Mouse (Mus musculus) heart, embryonic 13.5 days (tissue): Measurements from ENCODE around the gene Ttc19. TPM values are rescaled to one million over a fixed set of nuclear protein-coding genes. Genes with fewer than 3 reads are reported as not detected.
A peak's percentile ranks its signal among the peaks of the same experiment; 100 is the strongest.

Source experiments
- ATAC-seq: fragments of 200-750 bp; cut with Nextera tagmentation; 2 replicates; pipeline ENCODE4 v1.8.0; 2017; ENCODE audit warnings: moderate TSS enrichment; ENCODE audit not compliant: insufficient number of reproducible peaks, low FRiP score, low TSS enrichment; ENCODE audit errors: extremely low read depth
- H3K27ac ChIP-seq: fragments of 300-500 bp; sonication (generic); replicated peaks from 2 replicates; pipeline ENCODE4 v1.5.1; 2015; ENCODE audit warnings: moderate library complexity, mild to moderate bottlenecking, inconsistent platforms
- H3K27me3 ChIP-seq: fragments of 300-500 bp; sonication (generic); replicated peaks from 2 replicates; pipeline ENCODE4 v1.6.1; 2015; ENCODE audit warnings: mild to moderate bottlenecking, inconsistent platforms
- H3K36me3 ChIP-seq: fragments of 300-500 bp; sonication (generic); 2 replicates; pipeline ENCODE4 v1.6.1; 2015; ENCODE audit warnings: mild to moderate bottlenecking, inconsistent platforms
- H3K4me1 ChIP-seq: fragments of 300-500 bp; sonication (generic); 2 replicates; pipeline ENCODE4 v1.6.1; 2015; ENCODE audit warnings: inconsistent platforms
- H3K4me2 ChIP-seq: fragments of 300-500 bp; sonication (generic); 2 replicates; pipeline ENCODE4 v1.6.1; 2015; ENCODE audit warnings: inconsistent platforms, mild to moderate bottlenecking, moderate library complexity
- H3K4me3 ChIP-seq: fragments of 300-500 bp; sonication (generic); 2 replicates; pipeline ENCODE4 v1.5.1; 2015; ENCODE audit warnings: moderate library complexity, mild to moderate bottlenecking, inconsistent platforms
- H3K9ac ChIP-seq: fragments of 300-500 bp; sonication (generic); 2 replicates; pipeline ENCODE4 v1.6.1; 2015; ENCODE audit warnings: inconsistent platforms, mild to moderate bottlenecking, moderate library complexity
- H3K9me3 ChIP-seq: fragments of 300-500 bp; sonication (generic); 2 replicates; pipeline ENCODE4 v1.6.1; 2016; ENCODE audit warnings: inconsistent platforms
- WGBS: fragments of 180-500 bp; shearing (Covaris S2); methylation state at CpG from one replicate; pipeline ENCODE4 v1.1.7; 2015; ENCODE audit warnings: mixed read lengths; 5-methylcytosine and 5-hydroxymethylcytosine counted together
- polyA plus RNA-seq: library from polyadenylated mRNA; unstranded; fragments of >200 nt; fragmentation: Nextera tagmentation; extraction: Ambion mirVana; gene quantifications from 2 replicates; pipeline ENCODE4 v1.2.1, GENCODE M21; 2015

The Ttc19 gene
- polyA plus RNA-seq = 16.6 and 17.6 TPM in 2 replicates

GRCm38 (mm10) chr11:62280675-62281600, at the start of gene Ttc19, which contains the start of gene Zswim7:
Gene Ttc19 (plus strand): TSS chr11:62281473.
Gene Zswim7 (minus strand): TSS chr11:62281375.
- peaks cover 32% of the 10 kb centered on the region for H3K36me3 ChIP-seq
- no peaks in the 10 kb centered on the region for H3K9me3 ChIP-seq
- peak within 1 kb of the TSS; percentile 85 for H3K4me2 ChIP-seq
- ATAC-seq = peak; percentile 93
- peak within 1 kb of the TSS; percentile 94 for H3K27ac ChIP-seq
- under 1% methylated on average over 68 of the region's 68 CpGs for WGBS
- H3K27me3 ChIP-seq = no peaks in the 10 kb centered on the region
- H3K4me1 ChIP-seq = peaks cover 18% of the 10 kb centered on the region
- H3K9ac ChIP-seq = peak within 1 kb of the TSS; percentile 91
- peak within 1 kb of the TSS; percentile 91 for H3K4me3 ChIP-seq

GRCm38 (mm10) chr11:62240631-62241261, 40.5 kb upstream of the Ttc19 start:
- no peak for ATAC-seq
- H3K4me3 ChIP-seq = no peak overlapping the region
- H3K9me3 ChIP-seq = no peaks in the 10 kb centered on the region
- no peaks in the 10 kb centered on the region for H3K4me1 ChIP-seq
- peaks cover 5% of the 10 kb centered on the region; the same call in 1 of the 2 replicates for H3K27me3 ChIP-seq
- no peaks in the 10 kb centered on the region for H3K36me3 ChIP-seq
- H3K9ac ChIP-seq = no peak overlapping the region
- no peak overlapping the region for H3K27ac ChIP-seq
- WGBS = 57% methylated on average over 12 of the region's 12 CpGs
- no peak overlapping the region for H3K4me2 ChIP-seq

GRCm38 (mm10) chr11:62243871-62244270, 37.4 kb upstream of the Ttc19 start:
- Histone ChIP-seq H3K9ac (no peak overlapping the region), H3K4me2 (no peak overlapping the region), H3K36me3 (no peaks in the 10 kb centered on the region), H3K4me3 (no peak overlapping the region), H3K27me3 (peaks cover 18% of the 10 kb centered on the region), H3K9me3 (no peaks in the 10 kb centered on the region), H3K27ac (no peak overlapping the region), H3K4me1 (peaks cover 6% of the 10 kb centered on the region; the same call in 1 of the 2 replicates)
- no peak for ATAC-seq
- 83% methylated on average over 8 of the region's 8 CpGs for WGBS

GRCm38 (mm10) chr11:62244471-62244870, 36.8 kb upstream of the Ttc19 start:
- H3K4me2 ChIP-seq = no peak overlapping the region
- H3K9me3 ChIP-seq = no peaks in the 10 kb centered on the region
- no peak for ATAC-seq
- no peak overlapping the region for H3K27ac ChIP-seq
- no peak overlapping the region for H3K9ac ChIP-seq
- WGBS = 81% methylated on average over 4 of the region's 4 CpGs
- H3K4me1 ChIP-seq = peaks cover 11% of the 10 kb centered on the region
- no peaks in the 10 kb centered on the region for H3K36me3 ChIP-seq
- H3K4me3 ChIP-seq = no peak overlapping the region
- peaks cover 24% of the 10 kb centered on the region for H3K27me3 ChIP-seq

GRCm38 (mm10) chr11:62247759-62248400, 33.4 kb upstream of the Ttc19 start:
- peak overlapping the region; percentile 100 for H3K4me2 ChIP-seq
- no peak for ATAC-seq
- H3K27ac ChIP-seq = no peak overlapping the region
- peak overlapping the region; percentile 76 for H3K9ac ChIP-seq
- H3K9me3 ChIP-seq = no peaks in the 10 kb centered on the region
- H3K4me1 ChIP-seq = peaks cover 18% of the 10 kb centered on the region
- no peaks in the 10 kb centered on the region for H3K36me3 ChIP-seq
- WGBS = 37% methylated on average over 18 of the region's 18 CpGs
- peak overlapping the region; percentile 62 for H3K4me3 ChIP-seq
- H3K27me3 ChIP-seq = peaks cover 53% of the 10 kb centered on the region

- no peaks in the 10 kb centered on the region for H3K36me3 ChIP-seq
- under 1% methylated on average over 69 of the region's 69 CpGs for WGBS
- peak; percentile 78 for ATAC-seq
- H3K27ac ChIP-seq = no peak within 1 kb of the TSS
- H3K4me1 ChIP-seq = peaks cover 18% of the 10 kb centered on the region
- no peaks in the 10 kb centered on the region for H3K9me3 ChIP-seq
- peaks cover 60% of the 10 kb centered on the region for H3K27me3 ChIP-seq
- peak within 1 kb of the TSS; percentile 62 for H3K4me3 ChIP-seq
- H3K9ac ChIP-seq = peak within 1 kb of the TSS; percentile 76
- peak within 1 kb of the TSS; percentile 100 for H3K4me2 ChIP-seq
Measured at GRCm38 (mm10) chr11:62248401-62249244, 32.6 kb upstream of the Ttc19 start, which contains the start of gene Adora2b. Gene Adora2b (plus strand): TSS chr11:62248984.

- no peaks in the 10 kb centered on the region for H3K36me3 ChIP-seq
- WGBS = 4% methylated on average over 35 of the region's 35 CpGs
- peaks cover 18% of the 10 kb centered on the region for H3K4me1 ChIP-seq
- peak overlapping the region; percentile 100 for H3K4me2 ChIP-seq
- no peaks in the 10 kb centered on the region for H3K9me3 ChIP-seq
- peak overlapping the region; percentile 62 for H3K4me3 ChIP-seq
- H3K9ac ChIP-seq = peak overlapping the region; percentile 76
- no peak for ATAC-seq
- H3K27ac ChIP-seq = no peak overlapping the region
- H3K27me3 ChIP-seq = peaks cover 67% of the 10 kb centered on the region
Measured at GRCm38 (mm10) chr11:62249266-62250037, 31.8 kb upstream of the Ttc19 start.

GRCm38 (mm10) chr11:62251047-62251446, 30.2 kb upstream of the Ttc19 start:
- Histone ChIP-seq H3K4me2 (no peak overlapping the region), H3K9ac (no peak overlapping the region), H3K9me3 (no peaks in the 10 kb centered on the region), H3K27ac (no peak overlapping the region), H3K4me1 (peaks cover 18% of the 10 kb centered on the region), H3K36me3 (no peaks in the 10 kb centered on the region), H3K27me3 (peaks cover 70% of the 10 kb centered on the region), H3K4me3 (no peak overlapping the region)
- WGBS = 59% methylated on average over 11 of the region's 11 CpGs
- ATAC-seq = no peak

GRCm38 (mm10) chr11:62253380-62253779, 27.9 kb upstream of the Ttc19 start:
- Histone ChIP-seq H3K27ac (no peak overlapping the region), H3K9me3 (no peaks in the 10 kb centered on the region), H3K4me2 (no peak overlapping the region), H3K36me3 (no peaks in the 10 kb centered on the region), H3K4me1 (peaks cover 13% of the 10 kb centered on the region), H3K4me3 (no peak overlapping the region), H3K9ac (no peak overlapping the region), H3K27me3 (peaks cover 62% of the 10 kb centered on the region)
- 69% methylated on average over 5 of the region's 5 CpGs for WGBS
- no peak for ATAC-seq

- Histone ChIP-seq H3K4me1 (peaks cover 7% of the 10 kb centered on the region), H3K27ac (no peak overlapping the region), H3K9ac (no peak overlapping the region), H3K36me3 (no peaks in the 10 kb centered on the region), H3K9me3 (no peaks in the 10 kb centered on the region), H3K4me3 (no peak overlapping the region), H3K4me2 (no peak overlapping the region), H3K27me3 (peaks cover 29% of the 10 kb centered on the region)
- 53% methylated on average over 5 of the region's 5 CpGs for WGBS
- no peak for ATAC-seq
Measured at GRCm38 (mm10) chr11:62259214-62259613, 22.1 kb upstream of the Ttc19 start.
